Mouse (Mus musculus) olfactory bulb, adult 2 months (tissue): Measurements from ENCODE around the gene Sesn2.

Experiments used
- CTCF ChIP-seq: fragments of 200-500 bp; IDR thresholded peaks from 2 replicates; pipeline ENCODE4 v1.5.1; 2012; ENCODE audit warnings: low read depth, mild to moderate bottlenecking, low read length, moderate library complexity; ENCODE audit not compliant: insufficient read depth
- POLR2A ChIP-seq: fragments of 200-500 bp; IDR thresholded peaks from 2 replicates; pipeline ENCODE4 v1.6.1; 2012; ENCODE audit warnings: mild to moderate bottlenecking, low read depth, low read length, moderate library complexity; ENCODE audit not compliant: insufficient read depth

DNA sequence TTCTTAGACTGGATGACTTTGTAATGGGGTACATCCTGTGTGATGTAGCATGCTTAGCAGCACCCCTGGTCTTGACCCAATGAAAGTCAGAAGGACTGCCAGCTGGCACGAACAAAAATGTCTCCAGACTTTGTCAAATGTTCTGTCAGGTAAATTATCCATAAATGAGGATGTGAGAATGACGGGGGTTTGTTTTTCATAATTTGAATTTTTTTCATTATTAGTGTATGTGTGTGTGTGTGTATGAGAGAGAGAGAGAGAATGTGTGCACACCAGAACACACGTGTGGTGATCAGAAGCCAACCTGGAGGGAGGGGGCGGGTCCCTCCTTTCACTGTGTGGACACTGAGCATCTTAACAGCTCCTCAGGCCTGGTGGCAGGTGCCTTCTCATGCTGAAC, 26.1 kb downstream of the Sesn2 start:
- no peak for TF ChIP-seq CTCF
- TF ChIP-seq POLR2A, result no peak
